In genomic region chr10:76721216-76721615, GRCm38 (mm10) we compare ENCODE assay signal across 19 mouse cellular contexts. TPM values are rescaled to one million over a fixed set of nuclear protein-coding genes. Genes with fewer than 3 reads are reported as not detected.
"Had no signal": no experiment of that assay in that cellular context is flagged by ENCODE, and none has a peak within 500 bp of the region (broad histone marks: within the 10 kb centered on the region; RNA-seq: fewer than 3 reads in every experiment).

No protein-coding gene starts in this region.

- DNase-seq: lung, adult 18-20 months; lung, embryonic 14.5 days; lung, postnatal 10 days; midbrain, embryonic 14.5 days; retina, postnatal 1 day; right cerebral cortex, adult 18-20 months; right cerebral cortex, postnatal 25 days; right cerebral cortex, postnatal 4 days; spleen, adult 18-20 months; thymus, adult 18-20 months; thymus, postnatal 14 days; thymus, postnatal 36 days had no signal

- H3K27me3 ChIP-seq: midbrain, embryonic 12.5 days; neural tube, embryonic 13.5 days; neural tube, embryonic 15.5 days had no signal

- ATAC-seq: midbrain, embryonic 16.5 days had no signal

- H3K36me3 ChIP-seq: midbrain, embryonic 10.5 days; midbrain, embryonic 12.5 days; neural tube, embryonic 13.5 days; neural tube, embryonic 15.5 days had no signal

- H3K9ac ChIP-seq: lung, embryonic 14.5 days; midbrain, embryonic 12.5 days; neural tube, embryonic 13.5 days; neural tube, embryonic 15.5 days had no signal

- H3K4me2 ChIP-seq: lung, embryonic 14.5 days; midbrain, embryonic 12.5 days; neural tube, embryonic 13.5 days; neural tube, embryonic 15.5 days had no signal

- H3K4me1 ChIP-seq: midbrain, embryonic 12.5 days; neural tube, embryonic 13.5 days; neural tube, embryonic 15.5 days had no signal

- H3K27ac ChIP-seq: midbrain, embryonic 10.5 days; midbrain, embryonic 12.5 days; neural tube, embryonic 13.5 days; neural tube, embryonic 15.5 days had no signal

- H3K9me3 ChIP-seq: midbrain, embryonic 10.5 days; midbrain, embryonic 12.5 days; neural tube, embryonic 13.5 days; neural tube, embryonic 15.5 days had no signal

- H3K4me3 ChIP-seq: midbrain, embryonic 10.5 days; midbrain, embryonic 12.5 days; myocyte; neural tube, embryonic 13.5 days; neural tube, embryonic 15.5 days had no signal

RNA-seq across cellular contexts. Expression of gene Col6a1, which starts 4.8 kb away (rescaled TPM):
- total RNA-seq: megakaryocyte-erythroid progenitor cell, adult 5-6 weeks had no signal
